Comparison of ENCODE assay signal across 8 mouse cellular contexts in genomic region chr2:53204373-53205274, GRCm38 (mm10). TPM values are rescaled to one million over a fixed set of nuclear protein-coding genes. Genes with fewer than 3 reads are reported as not detected.
DNase-seq lines count a peak whose midpoint lies in the region; ATAC-seq and TF ChIP-seq lines count a peak whose summit lies in the region.

No protein-coding gene starts in this region.

- no peaks in the 10 kb centered on the region for H3K36me3 ChIP-seq in kidney, adult 2 months (ENCODE audit: control insufficient read depth, insufficient read depth, low read length)
- peaks cover 13 to 36% of the 10 kb centered on the region in 2 experiments for H3K36me3 ChIP-seq in MEL (ENCODE audit: control insufficient read depth in 1 of 2, insufficient read depth in 2 of 2, low read length in 2 of 2)
- H3K36me3 ChIP-seq in midbrain, embryonic 16.5 days (ENCODE audit: control insufficient read depth, insufficient read depth, low read length) = peaks cover 2% of the 10 kb centered on the region; the same call in 1 of the 2 replicates

- H3K4me1 ChIP-seq in kidney, adult 2 months (ENCODE audit: control insufficient read depth, insufficient read depth, low read length) = no peaks in the 10 kb centered on the region
- H3K4me1 ChIP-seq in MEL (ENCODE audit: control insufficient read depth in 1 of 2, insufficient read depth in 2 of 2, low read length in 2 of 2) = peaks cover 0 to 6% of the 10 kb centered on the region in 2 experiments; a peak in 2 of 4 replicates
- no peaks in the 10 kb centered on the region for H3K4me1 ChIP-seq in midbrain, embryonic 16.5 days (ENCODE audit: control insufficient read depth, insufficient read depth, low read length)

- DNase-seq in kidney, adult 2 months = peak; percentile 16
- DNase-seq in kidney, adult 18-20 months = no peak
- DNase-seq in MEL (ENCODE audit: low read depth, low spot score) = peak; percentile 61
- DNase-seq in embryo, embryonic 11 days = peak; percentile 29
- DNase-seq in heart, adult 11 months = no peak
- DNase-seq in right cerebral cortex, adult 18-20 months = no peak
- DNase-seq in heart, postnatal 14 days = no peak

- no peak overlapping the region for H3K9ac ChIP-seq in MEL (ENCODE audit: control insufficient read depth, low read depth, low read length, poor library complexity, severe bottlenecking)
- no peak overlapping the region for H3K9ac ChIP-seq in midbrain, embryonic 16.5 days (ENCODE audit: low read depth, low read length)

- H3K27me3 ChIP-seq in kidney, adult 2 months (replicated peaks; ENCODE audit: control insufficient read depth, insufficient read depth, low read length) = no peaks in the 10 kb centered on the region
- no peaks in the 10 kb centered on the region for H3K27me3 ChIP-seq in MEL (ENCODE audit: control insufficient read depth in 1 of 2, insufficient read depth in 2 of 2, low read length in 2 of 2)
- H3K27me3 ChIP-seq in midbrain, embryonic 16.5 days (ENCODE audit: control insufficient read depth, insufficient read depth, low read depth, low read length) = no peaks in the 10 kb centered on the region

- ATAC-seq in midbrain, embryonic 16.5 days = peak; percentile 76

- TF ChIP-seq CTCF in kidney, adult 2 months (conservative IDR thresholded peaks at IDR 0.05; ENCODE audit: insufficient read depth, insufficient read length, low read depth, low read length) = peak; percentile 17; the same call in 1 of the 2 replicates
- peak in 2 of 3 experiments; percentile 8 to 71; a peak in 2 of 6 replicates for TF ChIP-seq CTCF in MEL (IDR thresholded peaks at IDR 0.05 in 2 of 3, conservative IDR thresholded peaks at IDR 0.05 in 1 of 3; ENCODE audit: control insufficient read depth in 1 of 3, insufficient read depth in 1 of 3, low read depth in 2 of 3, low read length in 3 of 3, poor library complexity in 1 of 3, severe bottlenecking in 1 of 3)

- peaks cover 2% of the 10 kb centered on the region; the same call in 1 of the 2 replicates for H3K79me2 ChIP-seq in MEL (ENCODE audit: control insufficient read depth, insufficient read depth, low read length, poor library complexity)

- no peak overlapping the region for H3K4me3 ChIP-seq in kidney, adult 2 months (ENCODE audit: insufficient read depth, low read depth, low read length)
- H3K4me3 ChIP-seq in MEL (ENCODE audit: control insufficient read depth in 1 of 2, insufficient read depth in 1 of 2, low read depth in 2 of 2, low read length in 2 of 2) = no peak overlapping the region
- no peak overlapping the region for H3K4me3 ChIP-seq in midbrain, embryonic 16.5 days (ENCODE audit: low read depth, low read length)

- H3K27ac ChIP-seq in kidney, adult 2 months (ENCODE audit: insufficient read depth, low read depth, low read length) = no peak overlapping the region
- H3K27ac ChIP-seq in MEL (ENCODE audit: control insufficient read depth, low read depth, low read length) = no peak overlapping the region
- no peak overlapping the region for H3K27ac ChIP-seq in midbrain, embryonic 16.5 days (ENCODE audit: low read length)

- 56% methylated on average over 5 of the region's 5 CpGs for WGBS in kidney, adult 2 months
- WGBS in midbrain, embryonic 16.5 days = 75% methylated on average over 5 of the region's 5 CpGs

- TF ChIP-seq POLR2A in kidney, adult 2 months (IDR thresholded peaks at IDR 0.05; ENCODE audit: low read depth, low read length) = no peak
- TF ChIP-seq POLR2A in MEL (IDR thresholded peaks at IDR 0.05; ENCODE audit: control insufficient read depth in 1 of 2, insufficient read depth in 1 of 2, low read depth in 1 of 2, low read length in 2 of 2, poor library complexity in 1 of 2) = no peak

- no peak overlapping the region for H3K4me2 ChIP-seq in midbrain, embryonic 16.5 days (ENCODE audit: low read length)

- H3K9me3 ChIP-seq in MEL (replicated peaks; ENCODE audit: insufficient read depth, low read length) = no peaks in the 10 kb centered on the region
- H3K9me3 ChIP-seq in midbrain, embryonic 16.5 days (replicated peaks; ENCODE audit: control insufficient read depth, low read length, poor library complexity, severe bottlenecking) = no peaks in the 10 kb centered on the region

- intact Hi-C loops in heart, postnatal 14 days (cut with DNase I) = no loop called here

- TF ChIP-seq EP300 in MEL (IDR thresholded peaks at IDR 0.05; ENCODE audit: low read depth in 1 of 2, low read length in 2 of 2) = no peak

- peak; percentile 49 for TF ChIP-seq RAD21 in MEL (IDR thresholded peaks at IDR 0.05; ENCODE audit: low read depth, low read length)

TF ChIP-seq in MEL, 35 proteins besides CTCF, POLR2A, EP300 and RAD21:
- TF ChIP-seq CHD2 (IDR thresholded peaks at IDR 0.05; ENCODE audit: low read length) = no peak
- TF ChIP-seq SMC3 (IDR thresholded peaks at IDR 0.05; ENCODE audit: low read depth, low read length) = peak; percentile 32

RNA-seq across cellular contexts. Expression of gene Arl6ip6, which starts 13.1 kb away (rescaled TPM):
- polyA plus RNA-seq in kidney, adult 2 months (2012; rRNA removed) = 7.9 and 8.1 TPM in 2 replicates
- total RNA-seq in MEL (2012; rRNA removed) = 43.1 and 43.8 TPM in 2 replicates
- polyA plus RNA-seq in MEL (2012; ENCODE audit: insufficient read depth in 1 of 2, insufficient read length in 2 of 2, low read depth in 1 of 2, low replicate concordance in 2 of 2, missing spikeins in 1 of 2) = 100 to 1,000 TPM in 1 of 2 experiments, 10 to 100 TPM in 1; 53.1 to 438 TPM
- 32.4 and 33.1 TPM in 2 replicates for polyA plus RNA-seq in midbrain, embryonic 16.5 days (2015; fragmentation: Nextera tagmentation; extraction: Ambion mirVana)
- 10 to 100 TPM; 16.2 to 17.9 TPM for total RNA-seq in heart, postnatal 14 days (2021)

RNA-seq across cellular contexts. Expression of gene Prpf40a, which starts 13.5 kb away (rescaled TPM):
- polyA plus RNA-seq in kidney, adult 2 months (2012; rRNA removed) = 13.8 and 16.4 TPM in 2 replicates
- total RNA-seq in MEL (2012; rRNA removed) = 82.9 and 92.0 TPM in 2 replicates
- polyA plus RNA-seq in MEL (2012; ENCODE audit: insufficient read depth in 1 of 2, insufficient read length in 2 of 2, low read depth in 1 of 2, low replicate concordance in 2 of 2, missing spikeins in 1 of 2) = 10 to 100 TPM; 94.9 to 98.5 TPM
- polyA plus RNA-seq in midbrain, embryonic 16.5 days (2015; fragmentation: Nextera tagmentation; extraction: Ambion mirVana) = 76.6 and 88.6 TPM in 2 replicates
- 10 to 100 TPM; 36.2 TPM for total RNA-seq in heart, postnatal 14 days (2021)

Comparison
In these comparisons a context has a peak if more than half of its experiments do, and no peak if none do; other contexts are left out.
1. DNase-seq: peak in kidney, adult 2 months (single experiment), MEL (single experiment) and embryo, embryonic 11 days (single experiment); none in kidney, adult 18-20 months (single experiment), heart, adult 11 months (single experiment), right cerebral cortex, adult 18-20 months (single experiment) and heart, postnatal 14 days (0 of 2).